Mouse (Mus musculus) neutrophil, adult 5-6 weeks (primary cell): ENCODE measurements at regions not wholly inside any gene's neighbourhood (a gene's known extent, or its start where the extent isn't known, plus 50 kb on each side); places are given as distances from the start of the nearest gene placed in this dataset.
A peak's percentile ranks its signal among the peaks of the same experiment; 100 is the strongest.
"Not testable (repeated sequence)": the region's sequence is repeated elsewhere in the genome, so short reads cannot be mapped to it uniquely, and the experiment has no call there.

Experiments
- ATAC-seq: fragments of 151-379, 151-347 bp; 2 replicates; pipeline ENCODE4 v1.8.0; 2017; ENCODE audit warnings: mild to moderate bottlenecking, moderate TSS enrichment; ENCODE audit not compliant: insufficient number of reproducible peaks, poor library complexity, low FRiP score, severe bottlenecking; ENCODE audit errors: extremely low read depth

DNA sequence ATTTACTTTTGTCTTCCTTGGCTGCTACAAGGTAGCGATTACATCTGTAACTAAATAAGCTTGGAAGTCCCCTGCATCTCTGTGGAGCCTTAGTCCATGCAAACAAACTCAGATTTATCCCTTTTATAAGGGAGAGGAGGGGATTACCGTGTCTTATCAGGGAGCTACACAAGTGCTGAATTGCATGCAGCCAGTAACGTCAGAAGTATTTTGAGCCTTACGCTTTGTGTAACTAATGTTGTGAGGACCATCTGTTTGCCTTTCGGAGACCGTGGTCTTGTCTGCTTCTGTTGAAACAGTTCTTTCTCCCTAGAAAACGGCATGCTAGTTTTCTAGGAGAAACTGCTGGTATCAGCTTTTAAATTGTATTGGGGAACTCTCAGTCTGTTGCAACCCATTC, 58.0 kb upstream of the Dmrta1 start:
- no peak for ATAC-seq

DNA sequence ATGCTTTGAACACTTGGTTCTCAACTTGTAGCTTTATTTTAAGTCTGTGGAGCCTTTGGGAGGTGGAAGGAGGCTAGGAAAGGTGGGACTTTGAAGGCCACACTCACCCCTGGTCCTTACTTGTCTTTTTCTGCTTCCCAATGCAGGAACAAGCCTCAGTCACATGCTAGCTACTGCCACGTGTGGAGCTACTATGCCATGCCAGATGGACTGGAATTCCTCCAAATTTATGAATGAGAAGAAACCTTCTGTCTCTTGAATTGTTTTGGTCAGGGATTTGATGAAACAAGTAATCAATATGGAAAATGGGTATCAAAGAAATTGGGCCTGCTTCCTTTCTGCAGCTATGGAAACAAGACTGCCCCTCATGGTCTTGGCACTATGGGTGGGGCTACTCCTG, 74.5 kb upstream of the Dmrta1 start:
- no peak for ATAC-seq

DNA sequence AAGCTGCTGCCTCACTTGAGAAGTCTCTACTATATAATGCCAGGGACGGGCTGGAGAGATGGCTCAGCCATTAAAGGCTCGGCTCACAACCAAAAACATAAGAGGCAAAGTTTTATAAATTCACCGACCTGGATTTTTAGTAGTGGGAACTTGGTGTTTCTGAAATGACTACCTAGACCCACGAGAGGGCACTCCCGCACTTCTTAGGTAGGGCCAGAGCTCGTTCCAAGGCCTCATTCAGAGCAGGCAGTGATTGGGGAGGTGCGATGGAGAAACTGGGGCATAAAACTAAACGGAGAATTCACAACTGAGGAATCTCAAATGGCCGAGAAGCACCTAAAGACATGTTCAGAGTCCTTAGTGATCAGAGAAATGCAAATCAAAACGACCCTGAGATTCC, 103.7 kb upstream of the Dmrta1 start:
- no peak for ATAC-seq

DNA sequence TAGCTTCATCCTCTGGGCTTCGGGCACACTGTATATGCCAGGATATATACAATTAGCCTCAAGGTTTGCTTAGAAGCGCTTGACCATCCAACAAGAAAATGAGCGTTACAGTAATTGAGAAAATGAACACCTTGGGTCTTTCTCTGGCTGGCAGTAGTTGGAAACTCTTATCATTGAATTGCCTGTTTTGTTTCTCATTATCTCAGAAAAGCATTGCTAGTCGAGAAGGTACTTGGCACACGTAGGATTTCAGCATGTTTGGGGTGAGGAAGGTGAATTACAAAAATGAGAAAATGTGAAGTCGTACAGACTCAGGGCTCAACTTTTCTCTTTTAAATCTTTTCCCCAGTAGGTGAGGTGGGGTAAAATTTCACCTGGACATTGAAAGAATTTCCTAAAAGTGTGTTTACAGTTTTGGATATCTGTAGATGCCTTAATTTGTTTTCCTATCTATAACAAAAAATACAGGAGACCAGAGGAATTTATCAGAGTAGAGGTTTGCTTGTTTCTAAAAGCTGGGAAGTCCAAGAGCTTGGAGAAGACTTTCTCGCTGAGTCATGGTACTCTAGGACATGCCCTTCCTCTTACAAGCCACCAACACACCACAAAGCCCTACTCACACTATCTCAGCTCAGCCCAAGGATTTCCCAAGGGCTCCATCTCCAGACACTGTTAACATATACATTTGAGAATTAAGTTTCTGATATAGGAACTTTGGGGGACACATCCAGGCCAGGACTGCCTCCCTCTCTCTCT, 124.3 kb upstream of the Dmrta1 start:
- ATAC-seq, result no peak

DNA sequence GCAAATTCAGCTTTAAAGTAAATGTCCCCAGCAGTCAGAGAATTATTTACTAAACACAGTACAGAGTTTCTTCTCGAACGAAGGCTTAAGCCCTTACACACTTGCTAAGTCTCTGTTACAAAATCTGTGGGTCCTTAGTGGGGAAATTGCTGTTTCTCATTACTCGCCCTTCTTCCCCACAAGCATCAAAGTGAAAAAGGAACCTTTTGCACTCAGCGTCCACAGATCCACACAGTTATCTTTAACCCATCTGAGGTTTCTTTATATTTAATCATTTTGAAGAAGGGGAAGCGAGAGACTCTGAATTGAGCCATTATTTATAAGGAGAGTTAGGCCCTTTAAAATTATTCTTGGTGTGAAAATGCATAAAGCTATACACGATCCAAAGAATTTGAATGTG, 126.7 kb upstream of the Dmrta1 start:
- no peak for ATAC-seq

DNA sequence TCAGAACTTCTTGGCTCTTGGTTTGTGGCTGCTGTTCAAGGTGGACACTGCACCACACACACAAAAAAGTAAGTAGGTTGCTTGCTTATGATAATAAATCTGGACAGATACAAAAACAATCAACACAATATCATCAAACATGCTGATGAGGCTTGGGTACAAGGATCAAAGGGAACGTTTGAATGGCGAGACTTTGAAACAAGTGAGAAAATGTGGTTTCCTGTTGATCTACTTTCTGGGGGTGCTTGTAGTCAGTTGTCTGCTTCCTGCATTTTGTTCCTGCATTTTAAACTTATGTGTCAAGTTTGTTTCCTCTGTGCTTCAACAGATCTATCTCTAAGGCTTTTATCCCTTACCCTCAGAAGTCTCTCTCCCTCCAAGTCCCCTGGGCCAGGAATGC, 128.7 kb upstream of the Dmrta1 start:
- ATAC-seq, result 0 out of 2 replicates have a peak, but pooled peaks have one; percentile 9

DNA sequence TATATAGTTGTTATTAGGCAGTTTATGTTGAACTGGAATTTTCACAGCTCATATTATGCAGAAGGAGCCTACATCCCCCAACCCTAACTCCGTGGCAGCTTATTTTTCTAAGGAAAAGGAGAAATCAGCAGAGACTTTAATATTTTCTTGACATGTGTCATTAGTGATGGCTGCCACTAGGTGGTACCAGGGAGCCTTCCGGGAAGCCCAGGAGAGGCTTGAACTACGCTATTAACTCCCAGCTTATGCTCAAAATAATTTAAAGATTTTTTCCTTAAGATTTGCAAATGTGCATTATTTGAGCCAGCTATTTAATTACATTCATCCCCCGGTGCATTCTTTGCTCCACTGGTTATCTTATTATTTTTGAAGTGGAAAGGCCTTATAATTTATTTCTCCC, 146.8 kb upstream of the Dmrta1 start:
- peak; percentile 60; the same call in 1 of the 2 replicates for ATAC-seq

DNA sequence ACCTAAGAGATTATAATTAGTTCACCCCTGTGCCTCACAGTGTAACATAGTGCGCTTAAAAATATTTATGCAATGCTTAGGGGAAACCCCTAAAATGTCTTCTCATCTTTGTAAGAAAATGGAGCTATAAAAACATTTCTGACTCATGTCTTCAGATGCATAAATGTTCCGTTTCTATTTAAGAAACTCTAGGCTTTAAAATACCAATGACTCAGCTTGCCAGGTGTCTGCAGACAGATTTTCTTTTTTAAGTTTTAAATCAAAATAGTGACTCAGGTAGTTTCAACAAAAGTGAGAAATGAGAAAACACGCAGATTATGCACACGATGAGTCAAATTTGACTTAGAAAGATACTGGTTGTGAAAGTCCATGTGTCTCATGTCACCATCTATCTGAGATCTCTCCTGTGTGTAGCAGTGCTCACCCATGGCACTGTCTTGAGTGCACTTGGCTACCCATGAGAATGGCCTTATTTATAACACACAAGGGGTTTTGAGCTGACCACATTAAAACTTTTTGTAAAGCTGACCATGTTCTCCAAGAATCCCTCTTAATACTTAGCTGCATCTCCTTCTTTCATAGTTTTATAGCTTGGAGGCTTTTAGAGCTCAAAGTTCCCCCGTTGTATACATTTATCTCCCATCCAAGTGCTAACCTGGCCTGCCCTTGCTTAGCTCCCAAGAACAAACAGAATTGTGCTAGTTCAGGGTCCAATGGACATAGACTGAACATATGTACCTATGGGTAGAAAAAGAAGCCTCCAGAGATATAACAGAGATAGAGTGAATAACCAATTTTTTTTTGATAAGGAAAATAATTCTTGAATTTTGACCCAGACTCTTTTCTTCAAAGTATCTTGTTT, 149.0 kb upstream of the Dmrta1 start:
- ATAC-seq, result no peak

DNA sequence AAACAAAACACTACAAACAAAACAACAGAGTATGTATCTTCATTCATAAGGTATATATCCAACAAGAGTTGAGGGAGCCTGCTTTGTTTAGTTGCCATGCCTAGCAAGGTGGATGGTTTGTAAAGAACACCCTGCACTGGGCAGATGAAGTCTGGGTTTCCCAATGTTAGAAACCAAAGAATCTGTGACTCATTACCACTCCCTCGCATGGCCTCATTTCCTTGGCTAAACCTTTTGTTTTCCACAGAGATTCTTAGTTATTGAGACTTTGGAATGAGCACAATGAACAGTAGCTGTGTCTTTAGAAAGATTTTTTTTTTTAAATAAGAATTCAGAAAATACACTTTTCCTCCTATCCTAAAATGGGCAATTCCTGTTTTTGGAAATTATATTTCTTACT, 151.3 kb upstream of the Dmrta1 start:
- no peak for ATAC-seq

DNA sequence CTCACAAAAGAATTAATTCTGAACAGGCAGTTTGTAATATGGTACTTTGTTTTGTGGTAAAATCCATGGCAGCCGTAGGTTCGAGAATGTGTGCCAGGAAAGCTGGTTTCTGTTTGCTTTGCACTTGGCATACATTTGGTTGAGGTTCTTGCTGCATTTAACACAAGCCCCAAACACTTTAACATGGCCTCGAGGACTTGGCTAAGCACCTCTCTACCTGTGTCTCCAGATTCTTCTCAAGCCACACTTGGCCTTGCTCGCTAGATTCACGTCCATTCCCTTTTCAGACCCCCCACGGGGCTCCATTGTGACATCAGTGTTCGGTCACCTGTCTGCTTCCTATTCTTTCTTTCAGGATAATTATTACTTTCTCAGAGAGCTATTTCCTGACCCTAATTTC, 151.9 kb upstream of the Dmrta1 start:
- ATAC-seq, result no peak

DNA sequence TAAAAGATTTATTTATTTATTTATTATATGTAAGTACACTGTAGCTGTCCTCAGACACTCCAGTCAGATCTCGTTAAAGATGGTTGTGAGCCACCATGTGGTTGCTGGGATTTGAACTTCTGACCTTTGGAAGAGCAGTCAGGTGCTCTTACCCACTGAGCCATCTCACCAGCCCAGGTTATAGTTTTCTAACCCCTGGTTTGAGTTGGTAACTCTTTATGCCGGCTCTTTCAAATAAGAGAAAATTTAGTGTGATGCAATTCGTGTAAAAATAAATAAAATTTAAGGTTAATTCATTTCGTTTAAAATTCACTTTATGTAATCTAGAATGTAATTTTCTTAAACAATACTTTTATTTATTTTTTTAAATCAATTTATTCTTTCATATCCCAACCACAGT, 153.7 kb upstream of the Dmrta1 start:
- ATAC-seq, result not testable (repeated sequence)

DNA sequence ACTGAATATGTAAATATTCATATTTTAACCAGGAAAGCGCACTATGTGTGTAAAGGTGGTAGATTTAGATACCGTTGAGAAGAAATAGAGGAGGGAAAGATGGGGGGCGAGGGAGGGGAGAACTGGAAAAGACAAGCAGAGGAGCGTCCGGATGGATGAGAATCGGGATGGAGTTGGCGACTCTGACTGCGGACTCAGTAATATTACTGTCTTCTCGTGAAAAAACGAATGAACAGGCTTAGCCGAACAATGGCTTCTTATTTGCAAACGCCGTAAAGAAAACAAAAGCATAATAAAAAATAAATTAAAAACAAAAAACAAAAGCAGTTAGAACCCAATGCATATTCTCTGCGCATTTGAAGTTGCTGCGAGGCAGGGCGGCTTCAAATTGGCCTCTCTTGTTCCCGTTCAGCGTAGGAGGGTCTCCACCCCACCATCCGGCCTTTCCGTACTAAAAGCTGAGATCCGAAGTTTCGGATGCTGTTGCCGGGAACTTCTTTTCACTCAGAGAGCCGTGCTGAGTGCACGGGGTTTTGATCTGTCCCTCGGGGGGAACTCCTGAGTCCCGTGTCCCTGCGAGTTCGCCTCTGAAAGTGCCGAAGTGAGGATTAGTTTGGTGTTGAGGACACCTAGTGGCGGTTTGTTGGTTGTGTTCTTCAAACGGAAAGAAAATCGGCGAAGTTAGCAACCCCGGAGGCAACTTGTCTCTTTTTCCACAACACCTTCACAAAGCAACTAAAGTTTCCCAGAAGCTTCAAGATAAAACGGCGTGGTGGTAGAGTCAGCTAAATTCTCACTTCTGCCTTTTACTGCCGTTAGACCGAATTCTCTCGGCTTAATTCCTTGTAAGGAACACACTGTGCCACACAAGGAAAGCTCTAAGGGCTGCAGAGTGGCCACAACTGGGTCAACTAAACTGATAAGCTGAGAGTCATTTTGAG, 154.7 kb upstream of the Dmrta1 start:
- peak; percentile 97 for ATAC-seq

DNA sequence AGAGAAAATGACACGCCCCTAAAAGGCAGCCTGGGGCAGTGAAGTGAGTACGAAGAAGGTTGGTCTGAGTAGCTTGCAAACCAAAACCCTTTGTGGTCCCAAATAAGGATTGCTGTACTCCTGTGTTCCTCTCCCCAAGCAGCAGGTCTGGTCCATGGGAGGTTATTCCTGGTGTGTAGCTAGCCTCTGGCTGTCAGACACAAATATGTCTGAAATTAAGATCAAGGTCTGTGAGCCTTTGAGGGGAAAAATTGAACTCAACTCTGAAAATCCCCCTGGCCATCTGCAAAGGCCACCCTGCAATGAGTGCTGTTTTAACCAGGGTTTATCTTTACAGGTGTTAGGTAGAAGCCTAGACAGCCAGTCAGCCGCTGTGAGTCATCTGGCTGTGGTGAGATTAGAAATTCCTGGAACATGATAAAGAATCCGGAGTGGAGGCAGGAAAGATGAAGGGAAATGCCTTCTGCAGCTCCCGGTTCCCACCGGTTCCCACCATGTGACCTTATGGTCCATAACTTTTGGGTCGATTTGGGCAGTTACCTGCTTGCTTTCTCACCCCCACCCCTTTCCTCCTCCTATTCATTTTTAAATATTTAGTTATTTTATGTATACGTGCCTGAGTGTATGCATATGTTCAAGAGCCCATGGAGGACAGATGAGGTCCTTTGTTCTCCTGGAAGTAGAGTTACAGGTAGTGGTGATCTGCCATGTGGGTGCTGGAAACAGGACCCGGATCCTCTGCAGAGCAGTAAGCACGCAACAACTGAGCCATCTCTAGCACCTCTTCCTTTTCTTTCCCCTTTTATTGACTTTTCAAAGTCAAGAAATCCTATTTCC, 155.6 kb upstream of the Dmrta1 start:
- no peak for ATAC-seq

DNA sequence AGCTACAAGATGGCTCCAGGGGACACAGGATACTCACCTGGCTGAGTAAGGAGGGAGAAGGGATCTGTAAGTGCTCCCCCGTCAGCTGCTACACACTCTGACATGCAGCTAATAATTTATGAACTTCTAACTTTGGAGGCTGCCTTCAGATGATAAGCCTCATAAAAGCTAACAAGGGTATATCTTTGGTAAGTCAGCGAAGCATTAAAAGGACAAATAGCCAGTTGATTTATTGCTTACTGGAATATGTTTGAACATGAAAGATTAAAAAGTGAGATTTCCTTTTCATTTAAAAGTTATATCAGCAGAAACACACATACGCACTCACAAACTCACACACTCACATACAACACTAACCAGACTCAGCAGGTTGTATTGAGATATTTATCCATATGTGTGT, 161.2 kb upstream of the Dmrta1 start:
- ATAC-seq, result no peak

DNA sequence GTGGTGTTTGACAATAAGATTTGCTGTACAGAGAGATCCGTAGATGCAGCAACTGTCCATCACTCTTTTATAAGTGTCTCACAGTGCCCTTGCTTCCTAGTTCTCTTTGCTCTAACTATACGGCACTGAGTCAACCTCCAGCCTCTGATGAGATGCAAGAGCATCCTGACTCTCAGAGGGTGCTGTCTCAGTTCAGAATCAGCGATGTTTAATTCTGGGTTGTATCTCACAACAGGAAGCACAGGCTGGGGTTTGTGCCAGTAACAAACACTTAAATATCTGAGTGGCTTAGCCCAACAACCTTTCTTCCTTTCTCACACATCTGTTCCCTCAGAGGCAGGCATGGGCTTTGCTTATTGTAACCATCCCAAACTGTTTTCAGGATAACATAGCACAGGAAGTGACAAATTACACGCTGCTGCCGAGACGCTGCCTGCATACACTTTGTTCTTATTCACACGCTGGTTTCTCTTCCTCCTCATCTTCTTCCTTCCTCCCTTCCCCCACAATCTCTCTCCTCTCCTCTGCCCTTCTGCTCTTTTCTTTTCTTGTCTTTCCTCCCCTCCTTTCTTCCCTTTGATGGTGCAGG, 163.3 kb upstream of the Dmrta1 start:
- ATAC-seq, result no peak

DNA sequence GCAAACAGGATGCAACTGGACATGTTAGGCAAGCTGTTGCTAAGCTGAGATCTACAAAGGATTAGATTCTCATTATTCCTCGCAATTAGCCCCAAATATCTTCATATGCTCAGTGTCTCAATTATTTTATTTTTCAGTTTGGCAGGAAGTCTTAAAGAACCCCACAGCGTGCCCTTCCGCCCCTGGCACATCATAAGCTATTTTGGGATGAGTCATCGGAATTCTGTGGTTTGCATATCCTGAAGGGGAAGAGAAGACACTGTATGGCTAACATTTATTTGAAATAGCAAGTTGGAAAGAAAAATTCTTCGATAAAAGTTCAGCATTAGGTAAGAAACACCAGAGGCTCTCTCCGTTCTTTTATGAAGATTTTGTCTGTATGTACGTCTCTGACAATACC, 164.3 kb upstream of the Dmrta1 start:
- no peak for ATAC-seq

DNA sequence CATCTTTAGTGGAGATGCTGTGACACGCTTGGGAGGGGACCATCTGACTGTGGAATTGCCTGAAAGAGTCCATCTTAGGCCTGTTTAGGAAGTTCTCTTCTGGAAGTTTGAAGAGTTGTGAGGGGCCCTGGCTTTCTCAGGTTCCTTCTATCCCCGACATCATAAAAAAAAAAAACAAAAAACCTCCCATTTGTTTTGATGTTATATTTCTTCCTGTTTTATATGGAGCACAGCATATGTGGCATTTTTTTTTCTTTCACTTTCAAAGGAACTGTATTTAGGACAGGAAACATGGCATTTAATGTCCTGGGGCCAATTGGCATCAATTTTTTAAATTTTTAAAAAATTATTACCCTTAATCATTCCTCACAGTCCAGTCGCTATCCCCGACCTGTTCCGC, 168.6 kb upstream of the Dmrta1 start:
- ATAC-seq, result no peak
